Mouse (Mus musculus) colon, adult 2 months (tissue): ENCODE data around the gene Naaladl1. TPM values are rescaled to one million over a fixed set of nuclear protein-coding genes. Genes with fewer than 3 reads are reported as not detected.

Experiments used
- polyA plus RNA-seq: library from polyadenylated mRNA; depleted of rRNA; stranded (reverse); fragments of >200 nt; gene quantifications from 2 replicates; pipeline ENCODE4 v1.2.3, GENCODE M21; 2012; rRNA removed

The Naaladl1 gene
- polyA plus RNA-seq = 17.8 and 47.8 TPM in 2 replicates

DNA sequence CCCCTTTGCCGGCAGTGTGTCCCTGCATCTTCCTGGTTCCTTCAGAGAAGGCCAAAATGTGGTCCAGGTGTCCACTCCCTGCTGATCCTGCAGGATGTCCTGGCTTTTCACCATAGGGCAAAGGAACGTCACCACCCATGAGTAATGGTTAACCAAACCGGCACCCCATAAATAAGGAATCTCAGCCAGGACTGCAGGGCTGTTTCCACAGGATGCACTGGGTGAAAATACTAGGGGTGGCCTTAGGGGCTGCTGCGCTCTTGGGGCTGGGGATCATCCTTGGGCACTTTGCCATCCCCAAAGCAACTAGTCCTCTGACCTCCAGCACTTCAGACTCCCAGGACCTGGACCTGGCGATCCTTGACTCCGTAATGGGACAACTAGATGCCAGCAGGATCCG lies at the start of gene Naaladl1:
Naaladl1 (plus strand) TSS at position 197 of the 400 bp plus-strand sequence.

DNA sequence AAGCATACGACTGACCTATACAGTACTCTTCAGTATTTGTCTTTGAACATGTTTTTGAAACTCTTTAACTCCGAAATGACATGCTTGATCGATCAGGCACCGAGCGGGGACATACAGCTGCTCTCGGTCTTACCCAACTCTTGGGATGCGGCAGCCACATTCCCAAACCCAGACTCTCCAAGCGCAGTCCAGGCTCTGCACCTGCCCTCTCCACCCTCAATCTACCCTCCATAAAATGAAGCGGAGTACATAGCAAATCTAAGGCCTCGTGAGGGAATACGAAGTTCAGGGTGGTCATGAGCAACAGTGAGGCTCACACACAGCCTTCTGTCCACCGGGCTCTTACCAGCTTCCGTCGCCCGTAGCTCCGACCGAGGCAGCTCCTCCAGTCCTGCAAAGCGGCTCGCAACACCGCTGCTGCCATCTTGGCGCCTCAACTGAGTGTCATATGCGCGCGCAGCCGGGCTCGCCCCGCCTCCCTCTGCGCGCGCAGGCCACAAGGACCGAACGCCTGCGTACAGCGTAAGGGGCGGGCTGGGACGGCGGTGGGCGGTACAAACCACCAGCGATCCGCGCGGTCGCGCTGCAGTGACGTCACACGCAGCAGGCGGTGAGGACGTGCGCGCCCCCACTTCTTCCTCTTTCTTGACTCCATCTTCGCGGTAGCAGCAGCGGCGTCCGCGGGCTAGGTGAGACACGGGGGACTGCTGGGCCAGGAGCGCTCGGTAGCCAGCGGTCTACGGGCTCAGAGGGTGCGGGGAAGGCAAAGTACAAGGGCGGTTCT lies 48.1 kb upstream of the Naaladl1 start, which contains the start of the genes Mrpl49 and Fau:
Mrpl49 (minus strand) TSS at position 473 of the 784 bp plus-strand sequence.
Fau (plus strand) TSS at position 532 of the 784 bp plus-strand sequence.

DNA sequence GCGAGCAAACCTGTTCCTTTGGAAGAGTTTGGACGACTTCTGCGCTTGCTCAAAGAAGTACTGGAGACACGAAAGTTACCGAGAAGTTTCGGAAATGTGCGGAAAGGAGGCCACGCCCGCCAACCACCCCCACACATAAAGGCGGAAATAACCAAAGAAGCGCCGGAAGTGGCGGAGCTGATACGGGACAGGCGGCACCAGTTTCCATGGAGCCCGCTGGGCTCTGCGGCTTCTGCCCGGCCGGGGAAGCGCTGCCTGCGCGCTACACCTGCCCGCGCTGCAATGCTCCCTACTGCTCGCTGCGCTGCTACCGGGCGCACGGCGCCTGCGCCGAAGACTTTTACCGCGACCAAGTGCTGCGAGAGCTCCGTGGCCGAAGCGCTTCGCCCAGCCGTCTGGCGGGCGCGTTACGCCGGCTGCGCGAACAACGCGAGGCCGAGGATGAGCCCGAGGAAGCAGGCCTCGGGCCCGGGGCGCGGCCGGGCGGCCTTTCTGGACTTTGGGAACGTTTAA lies 44.5 kb upstream of the Naaladl1 start, which contains the start of gene Znhit2:
Znhit2 (plus strand) TSS at position 172 of the 513 bp plus-strand sequence.

DNA sequence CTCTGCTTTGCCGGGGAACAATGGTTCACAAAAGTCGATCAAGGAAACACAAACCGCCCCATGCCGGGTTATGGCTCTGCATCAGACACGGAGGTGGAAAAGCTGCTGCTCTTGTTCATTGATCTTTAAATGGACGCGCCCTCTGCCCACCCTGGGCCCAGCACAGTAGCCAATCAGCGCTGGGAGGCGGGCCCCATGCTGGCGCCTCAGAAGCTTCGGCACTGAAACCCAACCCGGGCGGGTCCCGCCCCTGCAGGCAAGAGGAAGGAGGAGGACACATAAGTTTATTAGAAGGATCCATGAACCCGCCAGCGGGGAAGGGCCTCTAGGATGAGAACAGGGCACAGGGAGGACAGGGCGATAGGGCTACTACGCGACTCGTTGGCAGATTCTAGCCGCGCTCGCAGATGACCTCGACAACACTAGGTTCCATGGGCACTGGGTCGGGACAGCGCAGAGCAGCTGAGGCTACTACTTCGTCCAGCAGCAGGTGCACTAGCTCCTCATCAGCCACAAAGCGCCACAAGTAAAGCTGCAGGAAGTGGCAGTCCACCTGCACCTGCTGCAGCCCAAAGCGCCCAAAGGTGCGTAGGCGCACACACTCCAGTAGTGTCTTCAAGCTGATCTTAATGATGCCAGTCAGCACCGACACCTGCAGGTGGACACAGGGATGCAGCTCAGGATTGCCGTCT lies 37.7 kb upstream of the Naaladl1 start, which contains the start of gene Tm7sf2:
Tm7sf2 (minus strand) TSS at position 650 of the 692 bp plus-strand sequence.

DNA sequence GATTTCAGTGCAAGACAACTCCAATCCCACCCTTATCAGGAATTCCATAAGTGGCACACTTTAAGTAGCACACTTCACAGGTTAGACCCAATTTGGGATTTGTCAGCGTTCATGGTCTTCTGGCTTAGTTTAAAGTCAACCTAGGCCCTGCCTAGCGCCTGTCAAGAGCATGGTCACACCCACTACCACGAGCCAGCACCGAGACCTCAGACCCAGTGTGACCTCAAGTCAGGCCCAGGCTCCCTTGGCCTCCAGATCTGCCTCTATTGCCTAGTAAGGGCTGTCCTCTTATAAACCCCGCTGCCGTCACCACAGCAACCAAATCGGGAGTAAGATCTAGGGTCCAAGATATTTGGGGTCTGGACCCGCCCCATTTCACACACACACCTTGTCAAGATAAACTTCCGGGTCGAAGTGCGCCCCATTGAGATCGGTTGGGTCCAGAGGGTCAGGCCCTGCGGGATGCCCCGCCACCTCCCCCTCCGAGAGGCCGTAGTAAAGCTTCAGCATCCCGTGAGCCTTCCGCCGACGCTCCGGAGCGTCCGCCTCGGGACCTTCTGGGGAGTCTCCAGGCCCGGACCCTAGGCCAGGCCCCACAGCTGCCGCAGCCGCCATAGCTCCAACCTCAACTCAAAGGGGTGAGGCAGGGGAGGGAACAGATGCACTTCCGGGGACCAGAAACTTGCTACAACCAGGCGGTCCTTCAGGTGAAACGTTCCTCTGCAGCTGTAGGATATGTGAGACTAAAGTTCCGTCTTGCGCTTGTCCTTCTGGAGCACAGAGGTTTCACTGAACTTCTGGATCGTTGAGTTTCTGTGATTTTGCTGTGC lies 28.8 kb upstream of the Naaladl1 start, which contains the start of gene Vps51:
Vps51 (minus strand) TSS at position 668 of the 830 bp plus-strand sequence.

DNA sequence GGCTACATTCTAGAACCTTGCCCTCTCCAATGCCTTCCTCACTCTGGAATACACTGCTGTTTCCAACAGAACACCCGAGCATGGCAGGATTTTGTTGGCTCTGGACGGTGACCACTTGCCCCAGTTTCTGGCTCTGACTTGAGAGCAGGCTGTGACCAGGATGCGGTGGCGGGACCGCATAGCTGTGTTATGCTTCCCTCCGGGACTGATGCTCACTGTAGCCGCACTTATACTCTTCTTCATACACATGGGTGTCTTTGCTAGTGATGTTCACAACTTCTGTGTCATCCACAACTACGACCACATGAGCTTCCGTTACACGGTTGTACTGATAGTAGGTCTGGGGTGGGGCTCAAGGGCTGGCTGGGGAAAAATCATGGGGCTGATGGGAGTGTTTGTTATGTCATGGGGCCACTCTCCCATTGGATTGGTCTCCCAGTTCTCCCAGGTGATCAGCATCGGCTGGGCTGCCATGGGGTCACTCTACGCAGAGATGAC lies 25.6 kb upstream of the Naaladl1 start, which contains the start of gene Tmem262:
Tmem262 (plus strand) TSS at position 51 of the 498 bp plus-strand sequence.

DNA sequence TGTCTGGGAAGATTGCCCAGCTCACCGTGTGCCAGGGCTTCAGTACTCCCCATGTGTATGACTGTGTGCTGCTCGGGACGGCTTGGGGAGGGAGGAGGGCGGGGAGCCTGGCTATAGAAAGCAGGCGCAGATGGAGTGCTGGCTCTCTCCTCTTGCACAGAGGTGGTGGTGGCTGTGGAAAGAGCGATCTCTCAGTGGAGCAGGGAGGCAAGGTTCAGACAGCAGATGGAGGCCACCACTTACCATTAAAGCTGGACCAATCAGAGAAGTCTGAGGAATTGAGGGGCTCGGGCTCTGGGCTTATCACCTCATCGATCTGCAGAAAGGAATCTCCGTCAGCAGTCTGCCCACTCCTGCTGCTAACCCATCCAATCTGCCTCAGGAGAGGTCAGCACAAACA lies 23.4 kb upstream of the Naaladl1 start, which contains the start of gene Gm28374:
Gm28374 (minus strand) TSS at position 101 of the 400 bp plus-strand sequence.

DNA sequence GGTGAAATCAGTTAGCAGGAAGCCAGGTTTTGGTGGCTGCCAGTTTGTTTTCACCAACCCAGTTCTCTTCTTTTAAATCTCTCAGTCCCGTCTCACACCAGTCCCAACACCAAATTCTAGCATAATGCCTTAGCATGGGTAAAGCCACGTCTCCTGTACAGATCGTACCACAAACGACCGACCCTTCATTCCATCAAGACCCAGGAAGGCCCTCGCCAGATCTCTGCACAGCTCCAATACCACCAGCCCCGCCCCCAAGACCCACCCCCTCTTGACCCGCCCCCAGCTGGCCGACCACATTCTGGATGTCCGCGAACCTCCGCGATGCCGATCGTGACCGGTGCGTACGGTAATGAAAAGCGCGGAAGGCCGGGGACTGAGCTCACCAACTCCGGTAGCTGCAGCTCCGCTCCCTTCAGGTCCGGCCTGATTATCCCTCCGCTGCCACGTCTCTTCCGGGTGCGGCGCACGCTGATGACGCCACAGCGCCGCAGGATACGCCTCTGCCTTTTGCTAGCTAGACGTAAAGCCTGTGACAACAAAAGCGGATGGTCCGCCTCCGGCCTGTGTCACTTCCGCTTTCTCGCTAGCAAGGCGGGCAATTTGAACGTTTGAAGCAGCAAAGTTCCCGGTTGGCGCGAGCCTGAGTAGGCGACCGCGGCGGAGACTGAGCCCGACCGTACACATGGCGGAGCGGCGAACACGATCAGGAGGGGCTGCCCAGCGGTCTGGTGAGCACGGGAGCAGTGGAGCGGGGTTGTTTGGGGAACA lies 20.9 kb upstream of the Naaladl1 start, which contains the start of the genes Zfpl1 and Cdca5:
Zfpl1 (minus strand) TSS at position 479 of the 771 bp plus-strand sequence.
Cdca5 (plus strand) TSS at position 506 of the 771 bp plus-strand sequence.

DNA sequence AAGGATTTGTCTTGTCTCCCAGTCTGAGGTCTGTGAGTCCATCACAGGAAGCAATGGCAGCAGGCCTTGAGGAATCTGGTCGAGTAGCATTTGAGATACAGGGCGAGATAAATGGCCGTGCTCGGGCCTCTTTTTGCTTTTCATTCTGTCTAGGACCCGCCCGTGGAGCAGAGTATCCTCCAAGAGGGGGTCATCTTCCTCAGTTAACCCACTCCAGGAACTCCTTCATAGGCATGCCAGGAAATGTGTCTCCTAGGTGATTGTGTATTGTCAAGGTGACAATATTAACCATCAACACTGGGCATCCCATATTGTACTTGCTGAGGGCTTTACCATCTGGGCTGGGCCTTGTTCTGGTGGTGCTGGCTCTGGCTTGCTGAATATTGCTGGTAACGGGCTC lies 11.5 kb upstream of the Naaladl1 start, which contains the start of gene AC131692.1:
AC131692.1 (plus strand) TSS at position 301 of the 400 bp plus-strand sequence.

DNA sequence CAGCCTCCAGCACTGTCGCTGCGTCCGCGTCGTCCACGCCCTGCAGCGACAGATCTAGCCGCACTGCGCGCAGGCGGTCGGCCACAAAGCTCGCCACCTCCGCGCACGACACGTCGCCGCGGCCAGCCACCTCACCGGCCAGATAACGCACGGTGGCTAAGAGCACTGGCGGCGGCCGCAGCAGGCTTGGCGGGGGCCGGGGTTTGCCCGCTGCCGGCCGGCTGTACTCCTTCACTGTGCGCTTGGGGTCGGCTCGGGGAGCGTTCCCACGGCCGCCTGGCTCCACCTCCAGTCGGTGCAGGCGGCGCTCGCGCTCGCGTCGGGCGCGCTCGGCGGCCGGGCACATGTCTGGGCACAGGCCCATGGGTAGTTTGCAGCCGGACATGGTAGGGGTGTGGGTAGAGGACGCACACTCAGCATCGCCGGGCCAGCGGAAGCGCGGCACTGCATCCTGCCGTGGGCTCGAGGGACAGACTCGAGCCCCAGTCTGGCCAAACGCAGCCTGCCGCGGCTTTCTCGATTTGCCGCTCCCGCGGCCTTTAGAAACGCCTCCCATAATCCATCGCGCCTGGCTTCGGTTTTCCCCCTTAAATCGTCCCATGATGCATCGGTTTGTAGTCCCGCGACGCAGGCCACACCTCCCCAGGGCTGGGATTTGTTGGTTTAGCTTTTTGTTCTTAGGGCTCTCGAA lies 12.5 kb downstream of the Naaladl1 start, which contains the start of gene Sac3d1:
Sac3d1 (minus strand) TSS at position 665 of the 691 bp plus-strand sequence.

DNA sequence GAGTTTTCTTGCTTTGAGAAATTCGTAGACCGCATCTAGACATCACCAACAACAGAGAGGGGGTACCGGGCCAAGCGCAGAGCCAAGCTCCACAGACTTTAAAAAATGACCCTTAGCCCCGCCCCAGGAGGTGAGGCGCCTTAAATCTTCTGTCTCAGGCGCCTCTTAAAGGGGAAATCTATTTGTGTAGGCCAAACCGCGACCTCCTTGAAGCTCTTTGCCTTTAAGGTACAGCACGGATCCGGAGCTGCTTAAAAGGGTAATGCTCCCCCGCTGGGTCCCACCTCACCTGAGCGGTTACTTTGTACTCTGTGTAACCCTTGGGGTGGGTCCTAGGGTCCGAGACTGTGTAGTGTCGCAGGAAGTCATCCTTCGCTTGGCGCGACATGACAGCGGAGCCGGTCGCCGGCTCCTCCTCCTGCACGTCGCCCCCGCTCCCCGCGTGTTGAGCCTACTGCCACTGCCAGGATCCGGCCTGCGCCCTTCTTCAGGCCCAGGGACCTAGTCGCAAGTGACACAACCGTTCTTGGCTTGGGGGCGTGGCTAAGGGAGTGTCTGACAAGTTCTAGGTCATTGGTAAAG lies 22.3 kb downstream of the Naaladl1 start, which contains the start of gene Snx15:
Snx15 (minus strand) TSS at position 545 of the 582 bp plus-strand sequence.

DNA sequence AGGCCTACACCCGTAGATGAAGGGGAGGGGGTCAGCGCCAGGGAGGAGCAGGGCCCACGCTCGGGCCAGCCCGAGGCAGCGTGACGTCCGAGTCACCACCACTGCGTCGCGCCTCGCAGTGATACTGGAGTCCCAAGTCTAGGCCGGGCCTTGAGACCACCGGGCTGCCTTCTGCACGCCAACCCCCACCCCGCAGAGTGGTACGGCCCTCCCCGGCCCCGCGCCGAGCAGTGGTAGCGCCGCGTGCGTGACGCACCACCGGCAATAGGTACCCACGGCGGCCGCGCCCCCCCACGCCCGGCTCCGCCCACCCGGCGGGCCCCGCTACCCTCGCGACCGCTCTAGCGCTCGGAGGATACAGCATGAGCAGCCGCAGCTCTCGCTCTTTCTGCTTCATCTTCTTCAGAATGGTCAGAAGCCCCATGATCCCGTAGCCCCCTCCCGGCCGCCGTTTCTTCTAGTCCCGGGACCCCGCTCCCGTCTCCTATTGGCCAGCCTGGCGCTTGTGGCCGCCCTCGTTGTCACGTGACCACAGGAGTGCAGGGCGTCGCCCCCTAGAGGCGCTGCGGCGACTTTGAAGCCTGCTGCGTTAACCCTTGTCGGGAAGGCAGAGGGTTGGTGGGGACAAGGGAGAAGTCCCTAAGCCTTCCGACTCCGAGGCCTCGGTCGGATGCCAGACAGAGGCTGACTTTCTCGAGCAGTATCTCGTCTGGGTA lies 35.3 kb downstream of the Naaladl1 start, which contains the start of gene Batf2:
Batf2 (plus strand) TSS at position 306 of the 716 bp plus-strand sequence.

DNA sequence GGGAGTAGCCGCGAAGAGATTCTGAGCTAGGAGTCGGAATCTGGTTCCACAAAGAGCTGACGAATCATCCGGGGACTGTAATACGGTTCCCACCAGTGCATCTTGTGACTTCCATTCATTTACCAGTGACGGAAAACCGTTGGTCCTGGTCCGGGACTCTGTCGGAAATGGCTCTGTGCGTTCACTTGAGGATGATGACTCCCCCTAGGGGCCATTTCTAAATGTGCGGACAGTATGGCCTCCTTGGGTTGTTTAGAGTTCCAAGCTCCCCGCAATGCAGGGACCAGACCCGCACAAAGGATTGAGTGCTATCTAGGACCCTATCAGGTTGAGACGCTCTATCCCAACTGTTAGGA lies 35.8 kb downstream of the Naaladl1 start, which contains the start of gene Arl2:
Arl2 (minus strand) TSS at position 155 of the 356 bp plus-strand sequence.

Other genes starting within 250 kb of the Naaladl1 start
- 29.7 and 32.5 TPM in 2 replicates for gene Frmd8, start 230.5 kb upstream of the Naaladl1 start, polyA plus RNA-seq
- 7.3 and 9.9 TPM in 2 replicates for gene Slc25a45, start 228.0 kb upstream of the Naaladl1 start, polyA plus RNA-seq
- 0.57 and 0.62 TPM in 2 replicates for gene Tigd3, start 211.6 kb upstream of the Naaladl1 start, polyA plus RNA-seq
- gene Dpf2, start 192.8 kb upstream of the Naaladl1 start, polyA plus RNA-seq = 53.4 and 61.3 TPM in 2 replicates
- gene Cdc42ep2, start 181.0 kb upstream of the Naaladl1 start, polyA plus RNA-seq = 7.0 and 7.3 TPM in 2 replicates
- 22.8 and 27.7 TPM in 2 replicates for gene Pola2, start 141.6 kb upstream of the Naaladl1 start, polyA plus RNA-seq
- gene Slc22a20, start 119.6 kb upstream of the Naaladl1 start, polyA plus RNA-seq = 0.06 TPM in 1 of 2 replicates, not detected in the other
- 69.9 and 86.7 TPM in 2 replicates for gene Capn1, start 89.9 kb upstream of the Naaladl1 start, polyA plus RNA-seq
- gene Syvn1, start 59.2 kb upstream of the Naaladl1 start, polyA plus RNA-seq = 56.5 and 68.0 TPM in 2 replicates
- 11.1 and 13.7 TPM in 2 replicates for gene Mrpl49, start 48.0 kb upstream of the Naaladl1 start, polyA plus RNA-seq
- gene Fau, start 47.9 kb upstream of the Naaladl1 start, polyA plus RNA-seq = 2,245 and 2,287 TPM in 2 replicates
- gene Znhit2, start 44.6 kb upstream of the Naaladl1 start, polyA plus RNA-seq = 81.0 and 86.7 TPM in 2 replicates
- 68.6 and 88.1 TPM in 2 replicates for gene Tm7sf2, start 37.4 kb upstream of the Naaladl1 start, polyA plus RNA-seq
- gene Vps51, start 28.6 kb upstream of the Naaladl1 start, polyA plus RNA-seq = 86.3 and 87.2 TPM in 2 replicates
- 1.3 TPM in 1 of 2 replicates, not detected in the other for gene Tmem262, start 25.7 kb upstream of the Naaladl1 start, polyA plus RNA-seq
- gene Gm28374, start 23.5 kb upstream of the Naaladl1 start, polyA plus RNA-seq = 0.34 and 0.72 TPM in 2 replicates
- 96.4 and 116 TPM in 2 replicates for gene Zfpl1, start 20.8 kb upstream of the Naaladl1 start, polyA plus RNA-seq
- 3.2 and 4.1 TPM in 2 replicates for gene Cdca5, start 20.8 kb upstream of the Naaladl1 start, polyA plus RNA-seq
- gene AC131692.1, start 11.4 kb upstream of the Naaladl1 start, polyA plus RNA-seq = not detected in 2 replicates
- 60.1 and 60.7 TPM in 2 replicates for gene Sac3d1, start 12.9 kb downstream of the Naaladl1 start, polyA plus RNA-seq
- 59.0 and 65.6 TPM in 2 replicates for gene Snx15, start 22.5 kb downstream of the Naaladl1 start, polyA plus RNA-seq
- gene Batf2, start 35.2 kb downstream of the Naaladl1 start, polyA plus RNA-seq = 60.8 and 73.8 TPM in 2 replicates
- gene Arl2, start 35.8 kb downstream of the Naaladl1 start, polyA plus RNA-seq = 95.4 and 114 TPM in 2 replicates
- gene Majin, start 78.6 kb downstream of the Naaladl1 start, polyA plus RNA-seq = 0.12 and 0.91 TPM in 2 replicates
- gene Gpha2, start 120.6 kb downstream of the Naaladl1 start, polyA plus RNA-seq = 0.45 and 0.97 TPM in 2 replicates
- 84.5 and 109 TPM in 2 replicates for gene Ppp2r5b, start 130.1 kb downstream of the Naaladl1 start, polyA plus RNA-seq
- gene Atg2a, start 135.9 kb downstream of the Naaladl1 start, polyA plus RNA-seq = 61.7 and 63.2 TPM in 2 replicates
- gene Ehd1, start 170.9 kb downstream of the Naaladl1 start, polyA plus RNA-seq = 286 and 304 TPM in 2 replicates
- gene Cdc42bpg, start 200.7 kb downstream of the Naaladl1 start, polyA plus RNA-seq = 69.5 and 74.2 TPM in 2 replicates
- gene Men1, start 229.2 kb downstream of the Naaladl1 start, polyA plus RNA-seq = 50.2 and 51.0 TPM in 2 replicates
- 95.7 and 106 TPM in 2 replicates for gene Map4k2, start 235.4 kb downstream of the Naaladl1 start, polyA plus RNA-seq